Mouse (Mus musculus) spleen, adult 2 months (tissue): ENCODE measurements around the gene Derl3.

Experiments used
- CTCF ChIP-seq: fragments of 200-500 bp; IDR thresholded peaks from 2 replicates; pipeline ENCODE4 v1.5.1; 2011; ENCODE audit warnings: mild to moderate bottlenecking, inconsistent platforms; ENCODE audit not compliant: insufficient read depth, insufficient read length, insufficient replicate concordance; ENCODE audit errors: extremely low read depth
- POLR2A ChIP-seq: fragments of 200-500 bp; IDR thresholded peaks from 2 replicates; pipeline ENCODE4 v1.6.1; 2011; ENCODE audit warnings: low read depth, low read length, inconsistent platforms

- TF ChIP-seq CTCF: no peak
- TF ChIP-seq POLR2A: no peak
These were observed 44.8 kb downstream of the Derl3 start for GRCm38 (mm10) chr10:75937851-75938643.
